Mouse (Mus musculus) WW6 (cell line): ENCODE data around the gene Btg1-ps1.
"Not testable (repeated sequence)": the region's sequence is repeated elsewhere in the genome, so short reads cannot be mapped to it uniquely, and the experiment has no call there.

ENCODE experiments used
- DNase-seq: peaks from one replicate; pipeline ENCODE4 v3.0.0-alpha.2; 2013; ENCODE audit warnings: low read depth, low spot score

The Btg1-ps1 gene

DNA sequence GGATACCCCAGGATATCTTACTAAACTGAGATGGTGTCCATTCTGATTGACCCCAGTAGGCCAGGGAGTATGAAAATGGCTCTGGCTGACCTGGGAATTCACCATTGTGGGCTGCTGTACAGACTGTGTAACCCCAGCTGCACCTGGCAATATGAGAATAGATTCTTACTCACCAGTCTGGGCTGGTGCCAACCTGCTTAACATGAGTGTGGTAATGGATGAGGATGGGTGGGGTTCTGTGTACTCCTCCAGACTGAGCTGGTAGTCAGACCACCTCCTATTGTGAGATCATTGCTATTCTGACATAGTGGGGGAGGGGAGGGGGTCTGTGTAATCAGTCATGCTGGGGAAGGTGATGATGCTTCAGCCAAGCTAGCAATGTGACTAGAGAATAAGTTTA lies at the start of gene Btg1-ps1:
Gene Btg1-ps1 (minus strand): TSS at position 219 of the 400 bp plus-strand sequence.
- DNase-seq, result not testable (repeated sequence)

DNA sequence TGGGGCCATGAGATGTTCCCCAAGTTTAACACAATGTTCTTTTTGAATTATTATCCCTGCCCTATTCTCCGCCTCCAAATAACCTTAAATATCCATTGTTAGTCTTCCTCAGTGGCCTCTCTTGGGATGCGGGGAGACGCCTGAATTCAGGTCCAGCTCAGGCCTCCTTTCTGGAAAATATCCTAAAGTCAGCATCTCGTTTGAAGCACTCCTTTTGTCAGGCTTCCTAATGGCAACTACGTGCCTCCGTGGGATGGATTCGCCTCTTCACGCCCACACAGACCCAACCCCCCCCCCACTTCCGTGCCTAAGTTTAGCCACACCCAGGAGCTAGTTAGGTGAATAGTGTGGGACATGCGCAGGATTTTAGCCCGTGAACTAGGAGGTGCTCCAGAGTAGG lies 47.6 kb upstream of the Btg1-ps1 start, which contains the start of gene Rhox10:
Gene Rhox10 (plus strand): TSS at position 301 of the 400 bp plus-strand sequence.
- DNase-seq, result no peak

DNA sequence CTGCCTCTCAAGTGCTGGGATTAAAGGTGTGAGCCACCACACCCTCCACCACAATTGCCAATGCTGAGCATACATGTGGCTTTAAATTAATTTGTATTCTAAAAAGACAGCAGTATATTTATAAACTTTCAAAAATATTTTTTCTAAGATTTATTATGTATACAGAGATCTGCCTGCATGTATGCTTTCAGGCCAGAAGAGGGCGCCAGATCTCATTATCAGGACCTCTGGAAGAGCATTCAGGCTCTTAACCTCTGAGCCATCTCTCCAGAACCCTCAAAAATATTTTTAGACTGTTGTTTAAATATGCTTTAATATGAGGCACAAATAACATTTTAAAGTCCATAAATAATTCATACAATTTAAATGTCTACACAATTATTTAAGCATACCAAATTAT lies 42.9 kb upstream of the Btg1-ps1 start:
- DNase-seq, result no peak

DNA sequence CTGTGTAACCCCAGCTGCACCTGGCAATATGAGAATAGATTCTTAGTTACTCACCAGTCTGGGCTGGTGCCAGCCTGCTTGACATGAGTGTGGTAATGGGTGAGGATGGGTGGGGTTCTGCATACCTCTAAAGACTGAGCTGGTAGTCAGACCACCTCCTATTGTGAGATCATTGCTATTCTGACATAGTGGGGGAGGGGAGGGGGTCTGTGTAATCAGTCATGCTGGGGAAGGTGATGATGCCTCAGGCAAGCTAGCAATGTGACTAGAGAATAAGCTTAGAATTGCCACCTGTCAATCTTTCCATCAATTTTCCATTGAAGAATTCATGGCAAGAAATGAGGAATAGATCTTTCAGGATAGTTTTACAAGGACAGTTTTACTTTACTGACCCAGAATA lies 24.4 kb upstream of the Btg1-ps1 start, which contains the start of gene Btg1-ps2:
Gene Btg1-ps2 (minus strand): TSS at position 101 of the 400 bp plus-strand sequence.
- DNase-seq, result not testable (repeated sequence)

DNA sequence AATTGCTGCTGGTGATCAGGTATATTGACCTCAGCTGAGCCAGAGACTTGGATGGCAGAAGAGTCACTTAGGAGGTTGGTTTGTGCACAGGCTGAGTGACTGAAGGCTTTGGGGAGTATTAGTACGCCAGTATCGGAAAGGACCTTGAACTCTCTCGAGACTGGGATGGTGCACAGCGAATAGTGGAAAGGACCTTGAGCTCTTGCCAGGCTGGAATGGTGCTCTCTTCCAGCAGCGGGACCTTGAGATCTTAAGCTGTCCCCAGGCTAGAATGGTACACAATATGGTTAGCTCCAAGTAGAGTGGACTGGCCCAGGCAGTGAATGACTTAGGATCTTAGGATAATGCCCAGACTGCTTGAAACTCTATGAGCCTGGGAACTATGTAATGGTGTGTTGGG lies 21.1 kb upstream of the Btg1-ps1 start:
- DNase-seq, result no peak

DNA sequence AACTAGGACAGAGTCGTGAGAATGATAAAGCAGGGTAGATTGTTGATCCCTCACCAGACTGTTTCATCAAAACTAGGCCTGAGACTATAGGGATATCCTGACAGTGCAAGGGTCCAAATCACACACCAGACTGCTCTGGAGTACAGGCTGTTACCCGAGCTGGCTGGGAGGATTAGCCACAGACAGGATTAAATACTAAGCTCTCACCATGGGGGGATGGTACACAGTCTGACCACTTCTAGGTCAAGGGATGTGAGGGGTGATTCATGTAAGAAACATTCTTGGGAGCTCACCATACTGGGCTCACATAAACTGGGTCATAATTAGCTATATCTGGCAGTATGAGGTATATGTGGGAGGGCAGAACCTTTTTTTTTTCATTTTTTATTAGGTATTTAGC lies 15.2 kb upstream of the Btg1-ps1 start:
- no peak for DNase-seq

DNA sequence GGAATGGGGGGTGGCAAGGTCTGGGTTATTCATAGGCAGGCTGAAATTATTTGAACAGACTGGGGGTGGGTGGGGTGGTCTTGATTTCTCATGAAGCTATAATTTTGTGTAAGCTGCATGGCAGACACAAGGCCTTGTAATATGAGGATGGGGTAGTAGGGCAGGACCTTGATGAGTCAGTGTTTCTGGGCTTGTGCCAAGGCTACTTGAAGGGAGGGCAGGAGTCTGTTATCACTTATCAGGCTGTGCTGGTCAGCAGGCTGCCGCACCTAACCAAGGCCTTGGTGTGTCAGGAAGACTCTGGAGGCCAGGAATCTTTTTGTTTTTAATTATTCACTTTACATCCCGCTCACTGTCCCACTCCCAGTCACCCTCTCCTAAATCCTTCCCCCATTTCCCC lies 9.9 kb downstream of the Btg1-ps1 start:
- no peak for DNase-seq
